Mouse (Mus musculus) small intestine, adult 2 months (tissue): ENCODE measurements around the gene Ccdc162.

Experiments used
- CTCF ChIP-seq: fragments of 200-500 bp; IDR thresholded peaks from 2 replicates; pipeline ENCODE4 v1.5.1; 2012; ENCODE audit warnings: low read depth, mild to moderate bottlenecking, control low read depth, inconsistent platforms, low read length, moderate library complexity, mixed read lengths; ENCODE audit not compliant: insufficient replicate concordance, insufficient read length; ENCODE audit errors: extremely low read depth
- POLR2A ChIP-seq: fragments of 200-500 bp; IDR thresholded peaks from 2 replicates; pipeline ENCODE4 v1.6.1; 2012; ENCODE audit warnings: low read depth, mild to moderate bottlenecking, control low read depth, inconsistent platforms, low read length, moderate library complexity

DNA sequence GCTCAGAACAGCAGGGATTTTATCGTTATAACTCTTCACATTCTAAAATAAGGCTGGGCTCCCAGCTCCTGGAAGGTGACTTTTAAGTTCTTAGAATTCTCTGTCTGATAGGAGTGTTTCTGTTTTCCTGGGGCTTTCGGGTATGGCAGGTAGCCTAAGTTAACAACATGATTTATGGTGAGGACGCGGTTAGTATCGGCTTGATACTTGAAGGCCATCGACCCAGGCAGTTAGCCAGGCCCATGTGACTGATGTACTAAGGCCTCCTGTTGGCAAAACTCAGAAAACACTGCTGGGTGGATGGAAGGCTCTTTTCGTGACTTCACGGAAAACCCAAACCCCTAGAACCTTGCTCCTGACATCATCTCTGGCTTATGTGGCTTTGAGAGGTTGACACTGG, 7.1 kb downstream of the Ccdc162 start:
- no peak for TF ChIP-seq POLR2A
- no peak for TF ChIP-seq CTCF
